Mouse (Mus musculus): Measurements from ENCODE around the gene Unc5cl. TPM values are rescaled to one million over a fixed set of nuclear protein-coding genes. Genes with fewer than 3 reads are reported as not detected.
"Not testable (repeated sequence)": the region's sequence is repeated elsewhere in the genome, so short reads cannot be mapped to it uniquely, and the experiment has no call there.

Gene Unc5cl
- total RNA-seq, 2 experiments from 2014 or later, result 0.98 to 2.0 TPM

- peak; percentile 93 to 94 for DNase-seq (ENCODE audit: low spot score in 2 of 2)
Measured at GRCm38 (mm10) chr17:48467395-48468231, 12.9 kb downstream of the Unc5cl start.

- DNase-seq (ENCODE audit: low spot score in 2 of 2), result not testable (repeated sequence)
Measured at GRCm38 (mm10) chr17:48474282-48474681, 19.6 kb downstream of the Unc5cl start.

GRCm38 (mm10) chr17:48475444-48475843 is 20.7 kb downstream of the Unc5cl start:
- DNase-seq (ENCODE audit: low spot score in 2 of 2), result no peak

- no peak for DNase-seq (ENCODE audit: low spot score in 2 of 2)
Measured at GRCm38 (mm10) chr17:48479952-48480351, 25.3 kb downstream of the Unc5cl start.

GRCm38 (mm10) chr17:48483764-48484163 is 29.1 kb downstream of the Unc5cl start:
- DNase-seq (ENCODE audit: low spot score in 2 of 2), result no peak

- DNase-seq (ENCODE audit: low spot score in 2 of 2), result no peak
Measured at GRCm38 (mm10) chr17:48484191-48484590, 29.5 kb downstream of the Unc5cl start.

GRCm38 (mm10) chr17:48489466-48489865 is 34.8 kb downstream of the Unc5cl start:
- DNase-seq (ENCODE audit: low spot score in 2 of 2), result no peak

- no peak for DNase-seq (ENCODE audit: low spot score in 2 of 2)
Measured at GRCm38 (mm10) chr17:48492621-48493020, 37.9 kb downstream of the Unc5cl start.

GRCm38 (mm10) chr17:48493582-48493981 is 38.9 kb downstream of the Unc5cl start:
- no peak for DNase-seq (ENCODE audit: low spot score in 2 of 2)

GRCm38 (mm10) chr17:48493986-48494385 is 39.3 kb downstream of the Unc5cl start:
- DNase-seq (ENCODE audit: low spot score in 2 of 2), result no peak

GRCm38 (mm10) chr17:48497986-48498385 is 43.3 kb downstream of the Unc5cl start:
- DNase-seq (ENCODE audit: low spot score in 2 of 2), result no peak

- no peak for DNase-seq (ENCODE audit: low spot score in 2 of 2)
Measured at GRCm38 (mm10) chr17:48500846-48501445, 46.2 kb downstream of the Unc5cl start.

GRCm38 (mm10) chr17:48505006-48505405 is 50.3 kb downstream of the Unc5cl start:
- no peak for DNase-seq (ENCODE audit: low spot score in 2 of 2)

- no peak for DNase-seq (ENCODE audit: low spot score in 2 of 2)
Measured at GRCm38 (mm10) chr17:48506986-48507385, 52.3 kb downstream of the Unc5cl start.

- DNase-seq (ENCODE audit: low spot score in 2 of 2), result no peak
Measured at GRCm38 (mm10) chr17:48509596-48509995, 54.9 kb downstream of the Unc5cl start.

GRCm38 (mm10) chr17:48512614-48513281 is 58.0 kb downstream of the Unc5cl start:
- DNase-seq (ENCODE audit: low spot score in 2 of 2), result no peak

- no peak for DNase-seq (ENCODE audit: low spot score in 2 of 2)
Measured at GRCm38 (mm10) chr17:48514613-48515012, 59.9 kb downstream of the Unc5cl start.

GRCm38 (mm10) chr17:48519046-48519445 is 64.3 kb downstream of the Unc5cl start:
- DNase-seq (ENCODE audit: low spot score in 2 of 2), result no peak

- no peak for DNase-seq (ENCODE audit: low spot score in 2 of 2)
Measured at GRCm38 (mm10) chr17:48520352-48520751, 65.7 kb downstream of the Unc5cl start.

- no peak for DNase-seq (ENCODE audit: low spot score in 2 of 2)
Measured at GRCm38 (mm10) chr17:48523056-48523455, 68.4 kb downstream of the Unc5cl start.

- no peak for DNase-seq (ENCODE audit: low spot score in 2 of 2)
Measured at GRCm38 (mm10) chr17:48533844-48534705, 79.4 kb downstream of the Unc5cl start.

Data from layer of hippocampus, postnatal 10 days (tissue).